Mouse (Mus musculus) lung, adult 2 months (tissue): ENCODE data around the gene Arhgap10.

Source experiments
- CTCF ChIP-seq: fragments of 200-500 bp; IDR thresholded peaks from 2 replicates; pipeline ENCODE4 v1.5.1; 2011; ENCODE audit warnings: mild to moderate bottlenecking, low read length, control low read depth; ENCODE audit not compliant: insufficient read depth
- POLR2A ChIP-seq: fragments of 200-500 bp; IDR thresholded peaks from 2 replicates; pipeline ENCODE4 v1.6.1; 2011; ENCODE audit warnings: low read depth, mild to moderate bottlenecking, control low read depth, low read length, borderline replicate concordance; ENCODE audit errors: extremely low read depth

DNA sequence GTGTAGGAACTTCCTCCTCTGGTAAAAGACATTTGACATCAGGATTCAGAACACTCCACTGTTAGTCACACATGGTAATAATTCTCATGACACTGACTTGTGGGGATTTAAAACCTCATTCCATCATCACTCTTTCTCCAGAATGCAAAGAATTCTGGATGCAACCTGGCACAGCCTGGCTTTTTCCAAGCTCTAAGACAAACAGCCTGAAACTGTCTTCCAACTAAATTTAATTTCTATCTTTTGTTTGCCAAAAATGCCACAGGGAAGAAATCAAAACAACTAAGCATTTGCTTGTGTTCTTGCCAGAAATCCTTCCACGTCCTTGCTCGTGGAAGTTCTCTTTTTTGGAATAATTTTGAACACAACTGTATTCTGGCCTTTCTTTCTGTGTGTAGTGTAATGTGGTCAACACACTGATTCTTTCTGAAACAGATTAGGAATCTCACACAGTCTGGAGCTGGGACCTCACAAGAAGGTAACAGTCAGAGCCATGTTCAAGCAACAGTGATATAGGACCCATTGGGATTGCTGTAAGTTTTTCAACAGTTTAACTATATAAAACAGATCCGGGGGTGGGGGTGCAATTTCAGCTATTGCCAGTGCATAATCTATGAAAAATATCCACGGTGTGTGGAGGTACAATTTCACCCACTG lies 167.5 kb downstream of the Arhgap10 start:
- no peak for TF ChIP-seq POLR2A
- TF ChIP-seq CTCF = no peak
